Mouse (Mus musculus): ENCODE measurements at regions not wholly inside any gene's neighbourhood (a gene's known extent, or its start where the extent isn't known, plus 50 kb on each side); places are given as distances from the start of the nearest gene placed in this dataset.

DNA sequence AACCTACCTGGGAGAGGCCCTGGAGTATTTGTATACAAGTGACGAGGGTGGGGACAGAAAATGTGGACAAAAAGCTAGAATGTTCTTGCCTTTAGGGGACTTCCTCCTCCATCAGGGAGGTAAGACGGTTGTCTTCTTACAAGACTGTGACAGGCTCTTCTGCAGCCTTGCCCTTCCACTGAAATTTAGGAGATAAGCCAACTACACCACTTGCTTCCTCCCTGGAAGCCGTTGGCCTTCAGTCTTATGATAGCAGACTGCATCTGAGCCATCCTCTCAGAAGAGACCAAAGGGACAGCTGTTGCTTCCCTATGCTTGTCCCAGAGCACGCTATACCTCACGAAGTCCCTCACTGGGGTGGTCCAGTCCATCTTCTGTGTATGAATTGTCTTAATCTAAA, 106.5 kb upstream of the Mrps10 start:
- ATAC-seq: no peak
- 96% methylated on average over 5 of the region's 5 CpGs for WGBS

DNA sequence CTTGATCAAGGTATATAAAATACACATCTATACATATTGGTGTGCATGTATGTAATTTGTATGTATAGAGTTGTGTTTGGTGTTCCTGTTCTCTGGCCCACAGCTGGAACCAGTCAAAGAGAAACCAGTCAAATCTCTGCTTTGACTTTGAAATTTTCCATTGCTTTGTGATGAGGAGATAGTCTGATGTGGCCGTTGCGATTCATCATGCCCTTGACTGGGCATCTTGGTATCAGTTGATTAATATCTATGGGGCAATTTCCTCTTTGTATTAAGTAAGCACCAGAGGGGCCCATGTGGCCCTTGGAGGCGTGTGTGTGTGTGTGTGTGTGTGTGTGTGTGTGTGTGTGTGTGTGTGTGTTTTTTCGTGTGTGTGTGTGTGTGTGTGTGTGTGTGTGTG, 107.7 kb upstream of the Mrps10 start:
- Histone ChIP-seq H3K4me3 (ENCODE audit: low read length) (no peak overlapping the region), H3K27me3 (replicated peaks; ENCODE audit: control insufficient read depth, insufficient read depth, low read length) (no peaks in the 10 kb centered on the region), H3K27ac (ENCODE audit: low read depth, low read length) (no peak overlapping the region), H3K4me2 (ENCODE audit: low read length) (no peak overlapping the region), H3K9me3 (ENCODE audit: control insufficient read depth, low read length) (no peaks in the 10 kb centered on the region), H3K36me3 (ENCODE audit: control insufficient read depth, insufficient read depth, low read length) (peaks cover 3% of the 10 kb centered on the region; the same call in 1 of the 2 replicates), H3K4me1 (ENCODE audit: control insufficient read depth, insufficient read depth, low read depth, low read length) (no peaks in the 10 kb centered on the region), H3K9ac (ENCODE audit: low read depth, low read length) (no peak overlapping the region)
- no peak for ATAC-seq
- WGBS: 90% methylated on average over 4 of the region's 4 CpGs

More for the DNA sequence above, 106.5 kb upstream of the Mrps10 start:
- no peak overlapping the region for H3K4me2 ChIP-seq (ENCODE audit: low read length)
- no peaks in the 10 kb centered on the region for H3K27me3 ChIP-seq (replicated peaks; ENCODE audit: control insufficient read depth, insufficient read depth, low read length)
- H3K27ac ChIP-seq (ENCODE audit: low read depth, low read length): no peak overlapping the region
- H3K4me1 ChIP-seq (ENCODE audit: control insufficient read depth, insufficient read depth, low read depth, low read length): no peaks in the 10 kb centered on the region
- peaks cover 3% of the 10 kb centered on the region; the same call in 1 of the 2 replicates for H3K36me3 ChIP-seq (ENCODE audit: control insufficient read depth, insufficient read depth, low read length)
- H3K9ac ChIP-seq (ENCODE audit: low read depth, low read length): no peak overlapping the region
- no peaks in the 10 kb centered on the region for H3K9me3 ChIP-seq (ENCODE audit: control insufficient read depth, low read length)
- no peak overlapping the region for H3K4me3 ChIP-seq (ENCODE audit: low read length)

GRCm38 (mm10) chr17:47258296-47258695, 110.4 kb upstream of the Mrps10 start:
- no peak overlapping the region for H3K27ac ChIP-seq (ENCODE audit: low read depth, low read length)
- no peak overlapping the region for H3K4me2 ChIP-seq (ENCODE audit: low read length)
- peaks cover 3% of the 10 kb centered on the region; the same call in 1 of the 2 replicates for H3K36me3 ChIP-seq (ENCODE audit: control insufficient read depth, insufficient read depth, low read length)
- WGBS: 95% methylated on average over 2 of the region's 2 CpGs
- no peak overlapping the region for H3K4me3 ChIP-seq (ENCODE audit: low read length)
- H3K27me3 ChIP-seq (replicated peaks; ENCODE audit: control insufficient read depth, insufficient read depth, low read length): no peaks in the 10 kb centered on the region
- no peaks in the 10 kb centered on the region for H3K9me3 ChIP-seq (ENCODE audit: control insufficient read depth, low read length)
- ATAC-seq: no peak
- no peaks in the 10 kb centered on the region for H3K4me1 ChIP-seq (ENCODE audit: control insufficient read depth, insufficient read depth, low read depth, low read length)
- H3K9ac ChIP-seq (ENCODE audit: low read depth, low read length): no peak overlapping the region

DNA sequence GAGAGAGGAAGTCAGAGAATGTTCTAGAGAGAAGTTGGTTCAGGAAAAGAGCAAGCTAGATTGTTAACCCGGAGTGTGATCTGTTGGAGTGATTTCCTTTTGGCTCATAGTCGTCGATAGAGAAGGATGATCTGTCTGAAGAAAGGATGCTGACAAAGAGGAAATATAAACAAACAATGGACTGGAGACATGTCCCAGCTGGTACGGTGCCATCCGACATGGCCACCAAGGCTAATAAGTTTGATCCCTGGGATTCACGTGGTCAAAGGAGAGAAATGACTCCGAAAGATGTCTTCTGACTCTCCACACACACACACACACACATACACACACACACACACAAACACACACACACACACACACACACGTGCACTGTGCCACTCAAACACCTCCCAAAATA, 113.5 kb upstream of the Mrps10 start:
- 91% methylated on average over 8 of the region's 8 CpGs for WGBS
- no peak for ATAC-seq
- Histone ChIP-seq H3K27me3 (replicated peaks; ENCODE audit: control insufficient read depth, insufficient read depth, low read length) (no peaks in the 10 kb centered on the region), H3K27ac (ENCODE audit: low read depth, low read length) (no peak overlapping the region), H3K36me3 (ENCODE audit: control insufficient read depth, insufficient read depth, low read length) (peaks cover 3% of the 10 kb centered on the region; the same call in 1 of the 2 replicates), H3K9ac (ENCODE audit: low read depth, low read length) (no peak overlapping the region), H3K9me3 (ENCODE audit: control insufficient read depth, low read length) (no peaks in the 10 kb centered on the region), H3K4me3 (ENCODE audit: low read length) (no peak overlapping the region), H3K4me2 (ENCODE audit: low read length) (no peak overlapping the region), H3K4me1 (ENCODE audit: control insufficient read depth, insufficient read depth, low read depth, low read length) (peaks cover under 1% of the 10 kb centered on the region; the same call in 1 of the 2 replicates)

- H3K4me3 ChIP-seq (ENCODE audit: low read length): no peak overlapping the region
- H3K36me3 ChIP-seq (ENCODE audit: control insufficient read depth, insufficient read depth, low read length): no peaks in the 10 kb centered on the region
- H3K9ac ChIP-seq (ENCODE audit: low read depth, low read length): no peak overlapping the region
- WGBS: 52% methylated on average over 11 of the region's 11 CpGs
- no peaks in the 10 kb centered on the region for H3K9me3 ChIP-seq (ENCODE audit: control insufficient read depth, low read length)
- H3K27ac ChIP-seq (ENCODE audit: low read depth, low read length): no peak overlapping the region; the same call in 1 of the 2 replicates
- ATAC-seq: peak; percentile 70
- peaks cover 7% of the 10 kb centered on the region for H3K4me1 ChIP-seq (ENCODE audit: control insufficient read depth, insufficient read depth, low read depth, low read length)
- no peaks in the 10 kb centered on the region for H3K27me3 ChIP-seq (replicated peaks; ENCODE audit: control insufficient read depth, insufficient read depth, low read length)
- no peak overlapping the region for H3K4me2 ChIP-seq (ENCODE audit: low read length)
Observed at GRCm38 (mm10) chr17:47254026-47254425, 114.7 kb upstream of the Mrps10 start.

DNA sequence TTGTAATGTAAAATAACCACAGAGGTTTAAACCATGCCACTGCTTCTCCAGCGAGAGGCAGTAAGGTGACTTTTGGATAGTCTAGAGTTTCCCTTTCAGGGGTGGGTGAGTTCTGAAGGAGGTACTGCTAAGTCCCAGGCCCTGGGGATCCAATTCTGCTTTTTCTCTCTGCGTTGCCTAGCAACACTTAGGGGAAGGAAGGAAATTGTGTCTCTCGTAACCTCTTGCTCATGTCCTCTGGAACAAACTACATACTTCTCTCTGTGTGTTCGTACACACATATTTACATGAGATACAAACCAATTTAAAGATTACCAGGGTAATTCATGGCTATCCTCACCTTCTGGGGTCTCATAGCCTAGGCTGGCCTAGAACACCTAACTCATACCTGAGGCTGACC, 118.7 kb upstream of the Mrps10 start:
- Histone ChIP-seq H3K9me3 (ENCODE audit: control insufficient read depth, low read length) (no peaks in the 10 kb centered on the region), H3K4me3 (ENCODE audit: low read length) (no peak overlapping the region), H3K36me3 (ENCODE audit: control insufficient read depth, insufficient read depth, low read length) (no peaks in the 10 kb centered on the region), H3K27ac (ENCODE audit: low read depth, low read length) (no peak overlapping the region), H3K4me2 (ENCODE audit: low read length) (no peak overlapping the region), H3K9ac (ENCODE audit: low read depth, low read length) (no peak overlapping the region), H3K27me3 (replicated peaks; ENCODE audit: control insufficient read depth, insufficient read depth, low read length) (no peaks in the 10 kb centered on the region), H3K4me1 (ENCODE audit: control insufficient read depth, insufficient read depth, low read depth, low read length) (peaks cover 7% of the 10 kb centered on the region)
- ATAC-seq: no peak
- 57% methylated on average over 4 of the region's 4 CpGs for WGBS

GRCm38 (mm10) chr17:47249176-47249575, 119.5 kb upstream of the Mrps10 start:
- no peaks in the 10 kb centered on the region for H3K27me3 ChIP-seq (replicated peaks; ENCODE audit: control insufficient read depth, insufficient read depth, low read length)
- no peak overlapping the region for H3K9ac ChIP-seq (ENCODE audit: low read depth, low read length)
- no peaks in the 10 kb centered on the region for H3K36me3 ChIP-seq (ENCODE audit: control insufficient read depth, insufficient read depth, low read length)
- ATAC-seq: no peak
- H3K4me3 ChIP-seq (ENCODE audit: low read length): no peak overlapping the region
- H3K27ac ChIP-seq (ENCODE audit: low read depth, low read length): no peak overlapping the region
- no peak overlapping the region for H3K4me2 ChIP-seq (ENCODE audit: low read length)
- WGBS: 76% methylated on average over 9 of the region's 9 CpGs
- H3K9me3 ChIP-seq (ENCODE audit: control insufficient read depth, low read length): no peaks in the 10 kb centered on the region
- peaks cover 7% of the 10 kb centered on the region for H3K4me1 ChIP-seq (ENCODE audit: control insufficient read depth, insufficient read depth, low read depth, low read length)

GRCm38 (mm10) chr17:47248053-47248452, 120.6 kb upstream of the Mrps10 start:
- WGBS: 60% methylated on average over 3 of the region's 3 CpGs
- no peak overlapping the region for H3K4me2 ChIP-seq (ENCODE audit: low read length)
- H3K9me3 ChIP-seq (ENCODE audit: control insufficient read depth, low read length): no peaks in the 10 kb centered on the region
- no peak overlapping the region for H3K9ac ChIP-seq (ENCODE audit: low read depth, low read length)
- no peaks in the 10 kb centered on the region for H3K36me3 ChIP-seq (ENCODE audit: control insufficient read depth, insufficient read depth, low read length)
- H3K4me1 ChIP-seq (ENCODE audit: control insufficient read depth, insufficient read depth, low read depth, low read length): peaks cover 7% of the 10 kb centered on the region
- no peak overlapping the region for H3K27ac ChIP-seq (ENCODE audit: low read depth, low read length)
- no peak overlapping the region for H3K4me3 ChIP-seq (ENCODE audit: low read length)
- no peak for ATAC-seq
- H3K27me3 ChIP-seq (replicated peaks; ENCODE audit: control insufficient read depth, insufficient read depth, low read length): no peaks in the 10 kb centered on the region

DNA sequence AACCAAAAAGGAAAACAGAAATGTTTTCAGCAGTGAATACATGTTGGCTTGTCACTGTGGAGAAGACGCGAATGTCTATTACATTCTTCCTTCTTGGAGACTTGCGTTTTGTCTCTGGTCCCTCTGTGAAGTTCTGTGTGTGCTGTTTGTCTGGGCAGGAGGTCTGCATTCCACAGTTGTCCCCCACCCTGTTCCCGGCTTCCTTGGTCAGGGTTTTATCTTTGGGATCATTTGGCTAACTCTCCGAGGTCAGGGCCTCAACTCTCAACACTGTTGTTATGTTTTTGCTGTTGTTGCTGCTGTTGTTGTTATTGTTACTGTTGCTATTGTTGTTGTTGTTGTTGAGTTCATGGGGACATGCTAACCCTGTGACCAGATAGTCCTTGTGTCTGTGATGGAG, 121.2 kb upstream of the Mrps10 start:
- no peak overlapping the region for H3K4me3 ChIP-seq (ENCODE audit: low read length)
- H3K27me3 ChIP-seq (replicated peaks; ENCODE audit: control insufficient read depth, insufficient read depth, low read length): no peaks in the 10 kb centered on the region
- H3K4me2 ChIP-seq (ENCODE audit: low read length): no peak overlapping the region
- H3K9ac ChIP-seq (ENCODE audit: low read depth, low read length): no peak overlapping the region
- 82% methylated on average over 5 of the region's 5 CpGs for WGBS
- no peak overlapping the region for H3K27ac ChIP-seq (ENCODE audit: low read depth, low read length)
- peaks cover 7% of the 10 kb centered on the region for H3K4me1 ChIP-seq (ENCODE audit: control insufficient read depth, insufficient read depth, low read depth, low read length)
- H3K36me3 ChIP-seq (ENCODE audit: control insufficient read depth, insufficient read depth, low read length): no peaks in the 10 kb centered on the region
- no peaks in the 10 kb centered on the region for H3K9me3 ChIP-seq (ENCODE audit: control insufficient read depth, low read length)
- no peak for ATAC-seq

DNA sequence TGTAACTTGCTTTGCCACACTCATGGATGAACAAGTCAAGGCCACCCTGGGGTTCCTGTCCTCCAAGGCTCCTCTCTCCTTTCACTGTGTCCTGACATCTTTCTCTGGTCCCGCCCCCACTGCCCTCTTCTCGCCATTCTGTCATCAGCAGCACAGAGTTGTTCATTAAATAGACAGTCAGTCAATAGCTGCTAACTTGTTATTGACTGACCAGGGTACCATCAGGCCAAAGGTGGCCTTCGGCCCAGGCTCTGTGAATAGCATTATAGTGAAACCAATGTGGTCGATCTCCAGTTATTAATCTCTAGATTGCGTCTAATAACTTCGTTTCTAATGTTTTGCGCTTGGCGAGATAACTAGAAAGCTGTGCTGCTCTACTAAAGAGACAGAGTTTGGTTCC, 122.1 kb upstream of the Mrps10 start:
- Histone ChIP-seq H3K4me3 (ENCODE audit: low read length) (no peak overlapping the region), H3K9me3 (ENCODE audit: control insufficient read depth, low read length) (no peaks in the 10 kb centered on the region), H3K4me1 (ENCODE audit: control insufficient read depth, insufficient read depth, low read depth, low read length) (peaks cover 7% of the 10 kb centered on the region), H3K4me2 (ENCODE audit: low read length) (no peak overlapping the region), H3K27me3 (replicated peaks; ENCODE audit: control insufficient read depth, insufficient read depth, low read length) (no peaks in the 10 kb centered on the region), H3K36me3 (ENCODE audit: control insufficient read depth, insufficient read depth, low read length) (no peaks in the 10 kb centered on the region), H3K9ac (ENCODE audit: low read depth, low read length) (no peak overlapping the region), H3K27ac (ENCODE audit: low read depth, low read length) (no peak overlapping the region)
- WGBS: 85% methylated on average over 8 of the region's 8 CpGs
- no peak for ATAC-seq

Data from hindbrain, embryonic 16.5 days (tissue).